Mouse (Mus musculus): ENCODE measurements at regions not wholly inside any gene's neighbourhood (a gene's known extent, or its start where the extent isn't known, plus 50 kb on each side); places are given as distances from the start of the nearest gene placed in this dataset.
"Not testable (repeated sequence)": the region's sequence is repeated elsewhere in the genome, so short reads cannot be mapped to it uniquely, and the experiment has no call there.

- not testable (repeated sequence) for H3K4me3 ChIP-seq (replicated peaks); H3K36me3 ChIP-seq (replicated peaks); H3K27me3 ChIP-seq; ATAC-seq (ENCODE audit: insufficient read depth); H3K9me3 ChIP-seq (replicated peaks); H3K4me2 ChIP-seq; H3K9ac ChIP-seq; H3K27ac ChIP-seq (replicated peaks)
- WGBS (ENCODE audit: insufficient replicate concordance), result 46% methylated on average over 8 of the region's 8 CpGs
- H3K4me1 ChIP-seq (replicated peaks), result peaks cover 38% of the 10 kb centered on the region
Measured at GRCm38 (mm10) chr3:21932696-21933095, 143.8 kb upstream of the Tbl1xr1 start.

- Histone ChIP-seq H3K4me3 (replicated peaks) (no peak overlapping the region), H3K9me3 (replicated peaks) (no peaks in the 10 kb centered on the region), H3K9ac (no peak overlapping the region), H3K27me3 (no peaks in the 10 kb centered on the region), H3K4me1 (replicated peaks) (peaks cover 38% of the 10 kb centered on the region), H3K4me2 (peak overlapping the region; percentile 67), H3K36me3 (replicated peaks) (no peaks in the 10 kb centered on the region), H3K27ac (replicated peaks) (peak overlapping the region; percentile 68; the same call in 1 of the 2 replicates)
- no peak for ATAC-seq (ENCODE audit: insufficient read depth)
- WGBS (ENCODE audit: insufficient replicate concordance), result 17% methylated on average over 5 of the region's 5 CpGs
Measured at GRCm38 (mm10) chr3:21934731-21935271, 141.7 kb upstream of the Tbl1xr1 start.

GRCm38 (mm10) chr3:21935571-21936261, 140.7 kb upstream of the Tbl1xr1 start:
- Histone ChIP-seq H3K9ac (no peak overlapping the region), H3K36me3 (replicated peaks) (no peaks in the 10 kb centered on the region), H3K27me3 (no peaks in the 10 kb centered on the region), H3K4me1 (replicated peaks) (peaks cover 38% of the 10 kb centered on the region), H3K9me3 (replicated peaks) (no peaks in the 10 kb centered on the region), H3K4me3 (replicated peaks) (peak overlapping the region; percentile 39), H3K4me2 (peak overlapping the region; percentile 67), H3K27ac (replicated peaks) (peak overlapping the region; percentile 68)
- under 1% methylated on average over 24 of the region's 24 CpGs for WGBS (ENCODE audit: insufficient replicate concordance)
- ATAC-seq (ENCODE audit: insufficient read depth), result peak; percentile 83

- H3K4me3 ChIP-seq (replicated peaks), result peak overlapping the region; percentile 39
- no peaks in the 10 kb centered on the region for H3K27me3 ChIP-seq
- no peak overlapping the region for H3K9ac ChIP-seq
- no peaks in the 10 kb centered on the region for H3K9me3 ChIP-seq (replicated peaks)
- WGBS (ENCODE audit: insufficient replicate concordance), result 2% methylated on average over 8 of the region's 8 CpGs
- peak overlapping the region; percentile 67 for H3K4me2 ChIP-seq
- H3K27ac ChIP-seq (replicated peaks), result 0 out of 2 replicates have a peak overlapping the region, but pooled peaks have one; percentile 16
- peak; percentile 52 for ATAC-seq (ENCODE audit: insufficient read depth)
- H3K4me1 ChIP-seq (replicated peaks), result peaks cover 38% of the 10 kb centered on the region
- H3K36me3 ChIP-seq (replicated peaks), result no peaks in the 10 kb centered on the region
Measured at GRCm38 (mm10) chr3:21936262-21936603, 140.2 kb upstream of the Tbl1xr1 start.

- peak overlapping the region; percentile 39 for H3K4me3 ChIP-seq (replicated peaks)
- H3K4me2 ChIP-seq, result peak overlapping the region; percentile 67
- H3K27ac ChIP-seq (replicated peaks), result peak overlapping the region; percentile 16; the same call in 1 of the 2 replicates
- H3K9ac ChIP-seq, result no peak overlapping the region
- peaks cover 36% of the 10 kb centered on the region for H3K4me1 ChIP-seq (replicated peaks)
- no peaks in the 10 kb centered on the region for H3K9me3 ChIP-seq (replicated peaks)
- no peaks in the 10 kb centered on the region for H3K36me3 ChIP-seq (replicated peaks)
- no peaks in the 10 kb centered on the region for H3K27me3 ChIP-seq
- no peak for ATAC-seq (ENCODE audit: insufficient read depth)
- WGBS (ENCODE audit: insufficient replicate concordance), result 12% methylated on average over 8 of the region's 8 CpGs
Measured at GRCm38 (mm10) chr3:21936616-21937015, 139.8 kb upstream of the Tbl1xr1 start.

- H3K9me3 ChIP-seq (replicated peaks), result no peaks in the 10 kb centered on the region
- no peaks in the 10 kb centered on the region for H3K27me3 ChIP-seq
- peaks cover 31% of the 10 kb centered on the region for H3K4me1 ChIP-seq (replicated peaks)
- no peak overlapping the region for H3K4me3 ChIP-seq (replicated peaks)
- no peak overlapping the region for H3K9ac ChIP-seq
- H3K36me3 ChIP-seq (replicated peaks), result no peaks in the 10 kb centered on the region
- WGBS (ENCODE audit: insufficient replicate concordance), result 39% methylated on average over 7 of the region's 7 CpGs
- no peak for ATAC-seq (ENCODE audit: insufficient read depth)
- 0 out of 2 replicates have a peak overlapping the region, but pooled peaks have one; percentile 67 for H3K4me2 ChIP-seq
- H3K27ac ChIP-seq (replicated peaks), result no peak overlapping the region
Measured at GRCm38 (mm10) chr3:21937281-21938035, 139.0 kb upstream of the Tbl1xr1 start.

- WGBS (ENCODE audit: insufficient replicate concordance), result 64% methylated on average over 11 of the region's 11 CpGs
- Histone ChIP-seq H3K4me2 (no peak overlapping the region), H3K27ac (replicated peaks) (no peak overlapping the region), H3K36me3 (replicated peaks) (no peaks in the 10 kb centered on the region), H3K9me3 (replicated peaks) (no peaks in the 10 kb centered on the region), H3K4me1 (replicated peaks) (peaks cover 28% of the 10 kb centered on the region), H3K9ac (no peak overlapping the region), H3K4me3 (replicated peaks) (no peak overlapping the region), H3K27me3 (no peaks in the 10 kb centered on the region)
- no peak for ATAC-seq (ENCODE audit: insufficient read depth)
Measured at GRCm38 (mm10) chr3:21938071-21938848, 138.2 kb upstream of the Tbl1xr1 start.

- 34% methylated on average over 6 of the region's 6 CpGs for WGBS (ENCODE audit: insufficient replicate concordance)
- no peak for ATAC-seq (ENCODE audit: insufficient read depth)
Measured at GRCm38 (mm10) chr3:21939738-21940137, 136.7 kb upstream of the Tbl1xr1 start.

GRCm38 (mm10) chr3:21941596-21941995, 134.9 kb upstream of the Tbl1xr1 start:
- Histone ChIP-seq H3K27me3 (no peaks in the 10 kb centered on the region), H3K36me3 (replicated peaks) (no peaks in the 10 kb centered on the region), H3K9ac (no peak overlapping the region), H3K4me2 (no peak overlapping the region), H3K27ac (replicated peaks) (no peak overlapping the region), H3K4me1 (replicated peaks) (peaks cover 10% of the 10 kb centered on the region), H3K9me3 (replicated peaks) (no peaks in the 10 kb centered on the region), H3K4me3 (replicated peaks) (no peak overlapping the region)
- ATAC-seq (ENCODE audit: insufficient read depth), result no peak
- 51% methylated on average over 2 of the region's 2 CpGs for WGBS (ENCODE audit: insufficient replicate concordance)

More at GRCm38 (mm10) chr3:21939738-21940137, 136.7 kb upstream of the Tbl1xr1 start:
- H3K36me3 ChIP-seq (replicated peaks), result no peaks in the 10 kb centered on the region
- no peak overlapping the region for H3K27ac ChIP-seq (replicated peaks)
- H3K4me3 ChIP-seq (replicated peaks), result no peak overlapping the region
- H3K9ac ChIP-seq, result no peak overlapping the region
- H3K4me2 ChIP-seq, result no peak overlapping the region
- H3K4me1 ChIP-seq (replicated peaks), result peaks cover 26% of the 10 kb centered on the region
- H3K27me3 ChIP-seq, result no peaks in the 10 kb centered on the region
- no peaks in the 10 kb centered on the region for H3K9me3 ChIP-seq (replicated peaks)

- WGBS (ENCODE audit: insufficient replicate concordance), result 82% methylated on average over 1 of the region's 1 CpGs
Measured at GRCm38 (mm10) chr3:21942912-21943311, 133.5 kb upstream of the Tbl1xr1 start.

GRCm38 (mm10) chr3:21945775-21946174, 130.7 kb upstream of the Tbl1xr1 start:
- Histone ChIP-seq H3K9me3 (replicated peaks) (no peaks in the 10 kb centered on the region), H3K27me3 (no peaks in the 10 kb centered on the region), H3K4me3 (replicated peaks) (no peak overlapping the region), H3K4me1 (replicated peaks) (no peaks in the 10 kb centered on the region), H3K9ac (no peak overlapping the region), H3K36me3 (replicated peaks) (no peaks in the 10 kb centered on the region), H3K27ac (replicated peaks) (no peak overlapping the region), H3K4me2 (no peak overlapping the region)
- ATAC-seq (ENCODE audit: insufficient read depth), result no peak
- 64% methylated on average over 4 of the region's 4 CpGs for WGBS (ENCODE audit: insufficient replicate concordance)

More at GRCm38 (mm10) chr3:21942912-21943311, 133.5 kb upstream of the Tbl1xr1 start:
- no peaks in the 10 kb centered on the region for H3K4me1 ChIP-seq (replicated peaks)
- no peak for ATAC-seq (ENCODE audit: insufficient read depth)
- no peaks in the 10 kb centered on the region for H3K27me3 ChIP-seq
- no peak overlapping the region for H3K27ac ChIP-seq (replicated peaks)
- H3K9ac ChIP-seq, result no peak overlapping the region
- no peak overlapping the region for H3K4me2 ChIP-seq
- H3K9me3 ChIP-seq (replicated peaks), result no peaks in the 10 kb centered on the region
- no peak overlapping the region for H3K4me3 ChIP-seq (replicated peaks)
- H3K36me3 ChIP-seq (replicated peaks), result no peaks in the 10 kb centered on the region
